7 mouse cellular contexts compared by ENCODE assay signal in genomic region chrX:142681056-142681615, GRCm38 (mm10). TPM values are rescaled to one million over a fixed set of nuclear protein-coding genes. Genes with fewer than 3 reads are reported as not detected.
A peak's percentile ranks its signal among the peaks of the same experiment; 100 is the strongest.
DNase-seq lines count a peak whose midpoint lies in the region; ATAC-seq and TF ChIP-seq lines count a peak whose summit lies in the region.

Gene Tmem164 (plus strand): TSS chrX:142681406.

- H3K36me3 ChIP-seq in embryonic facial prominence, embryonic 12.5 days, result no peaks in the 10 kb centered on the region
- no peaks in the 10 kb centered on the region for H3K36me3 ChIP-seq in limb, embryonic 12.5 days
- H3K36me3 ChIP-seq in midbrain, embryonic 14.5 days (ENCODE audit: control insufficient read depth, insufficient read depth, low read length), result no peaks in the 10 kb centered on the region
- H3K36me3 ChIP-seq in spleen, adult 2 months (ENCODE audit: control insufficient read depth, insufficient read depth, low read length), result no peaks in the 10 kb centered on the region

- peak; percentile 90 for DNase-seq in adrenal gland, postnatal 14 days
- peak; percentile 99 for DNase-seq in heart, adult 11 months
- peak; percentile 80 for DNase-seq in kidney, adult 18-20 months
- DNase-seq in midbrain, embryonic 14.5 days, result peak; percentile 80
- peak; percentile 22 to 68 for DNase-seq in spleen, adult 2 months (ENCODE audit: low read depth in 1 of 2, low spot score in 2 of 2)

- 0 out of 2 replicates have a peak, but pooled peaks cover 19% of the 10 kb centered on the region for H3K27me3 ChIP-seq in embryonic facial prominence, embryonic 12.5 days
- H3K27me3 ChIP-seq in limb, embryonic 12.5 days, result peaks cover 58% of the 10 kb centered on the region
- no peaks in the 10 kb centered on the region for H3K27me3 ChIP-seq in midbrain, embryonic 14.5 days (ENCODE audit: control insufficient read depth, insufficient read depth, low read length)
- H3K27me3 ChIP-seq in spleen, adult 2 months (ENCODE audit: control insufficient read depth, insufficient read depth, low read length), result no peaks in the 10 kb centered on the region

- ATAC-seq in embryonic facial prominence, embryonic 12.5 days (ENCODE audit: insufficient number of reproducible peaks, insufficient read depth, low FRiP score, low TSS enrichment), result peak; percentile 90
- ATAC-seq in limb, embryonic 12.5 days (ENCODE audit: insufficient number of reproducible peaks, insufficient read depth, low FRiP score, low TSS enrichment, low read depth), result peak; percentile 93
- ATAC-seq in midbrain, embryonic 14.5 days (ENCODE audit: low FRiP score, low TSS enrichment), result peak; percentile 84

- H3K9ac ChIP-seq in embryonic facial prominence, embryonic 12.5 days, result peak within 1 kb of the TSS; percentile 74
- peak within 1 kb of the TSS; percentile 74 for H3K9ac ChIP-seq in limb, embryonic 12.5 days (replicated peaks)
- H3K9ac ChIP-seq in midbrain, embryonic 14.5 days (replicated peaks; ENCODE audit: low read length), result peak within 1 kb of the TSS; percentile 68

- no peaks in the 10 kb centered on the region for H3K9me3 ChIP-seq in embryonic facial prominence, embryonic 12.5 days
- no peaks in the 10 kb centered on the region for H3K9me3 ChIP-seq in limb, embryonic 12.5 days
- no peaks in the 10 kb centered on the region for H3K9me3 ChIP-seq in midbrain, embryonic 14.5 days (ENCODE audit: control insufficient read depth, low read length)

- TF ChIP-seq CTCF in spleen, adult 2 months (IDR thresholded peaks at IDR 0.05; ENCODE audit: extremely low read depth, insufficient read depth, insufficient read length, insufficient replicate concordance), result no peak

- 17% methylated on average over 22 of the region's 38 CpGs for WGBS in embryonic facial prominence, embryonic 12.5 days
- 3% methylated on average over 26 of the region's 38 CpGs for WGBS in limb, embryonic 12.5 days
- WGBS in midbrain, embryonic 14.5 days, result 18% methylated on average over 25 of the region's 38 CpGs
- 16% methylated on average over 19 of the region's 38 CpGs for whole genome bisulfite sequencing in spleen, adult 2 months

- H3K27ac ChIP-seq in embryonic facial prominence, embryonic 12.5 days, result peak within 1 kb of the TSS; percentile 95
- H3K27ac ChIP-seq in limb, embryonic 12.5 days, result peak within 1 kb of the TSS; percentile 95
- H3K27ac ChIP-seq in midbrain, embryonic 14.5 days (replicated peaks; ENCODE audit: low read depth, low read length), result peak within 1 kb of the TSS; percentile 84
- H3K27ac ChIP-seq in spleen, adult 2 months (ENCODE audit: insufficient read depth, low read length), result peak within 1 kb of the TSS; percentile 89

- peak; percentile 40 for TF ChIP-seq POLR2A in spleen, adult 2 months (IDR thresholded peaks at IDR 0.05; ENCODE audit: low read depth, low read length)

- H3K4me2 ChIP-seq in embryonic facial prominence, embryonic 12.5 days (replicated peaks), result peak within 1 kb of the TSS; percentile 73
- H3K4me2 ChIP-seq in limb, embryonic 12.5 days, result peak within 1 kb of the TSS; percentile 82
- H3K4me2 ChIP-seq in midbrain, embryonic 14.5 days (ENCODE audit: low read length), result peak within 1 kb of the TSS; percentile 64

- peak within 1 kb of the TSS; percentile 56 for H3K4me3 ChIP-seq in embryonic facial prominence, embryonic 12.5 days
- peak within 1 kb of the TSS; percentile 56 for H3K4me3 ChIP-seq in limb, embryonic 12.5 days (replicated peaks)
- H3K4me3 ChIP-seq in midbrain, embryonic 14.5 days (replicated peaks; ENCODE audit: low read depth, low read length), result peak within 1 kb of the TSS; percentile 56
- H3K4me3 ChIP-seq in spleen, adult 2 months (ENCODE audit: extremely low read depth, insufficient read depth, insufficient read length), result peak within 1 kb of the TSS; percentile 85

- H3K4me1 ChIP-seq in embryonic facial prominence, embryonic 12.5 days, result peaks cover 7% of the 10 kb centered on the region
- peaks cover 38% of the 10 kb centered on the region for H3K4me1 ChIP-seq in limb, embryonic 12.5 days (replicated peaks)
- no peaks in the 10 kb centered on the region; the same call in 1 of the 2 replicates for H3K4me1 ChIP-seq in midbrain, embryonic 14.5 days (ENCODE audit: control insufficient read depth, insufficient read depth, low read length)
- no peaks in the 10 kb centered on the region; the same call in 1 of the 2 replicates for H3K4me1 ChIP-seq in spleen, adult 2 months (ENCODE audit: control insufficient read depth, insufficient read depth, insufficient read length)

RNA-seq across cellular contexts. Expression of gene Tmem164, which starts in this region (rescaled TPM):
- 37.8 and 39.9 TPM in 2 replicates for total RNA-seq in adrenal gland, postnatal 14 days (2021)
- 79.5 and 84.0 TPM in 2 replicates for polyA plus RNA-seq in embryonic facial prominence, embryonic 12.5 days (2016; fragmentation: Nextera tagmentation; extraction: Ambion mirVana)
- 70.4 and 70.5 TPM in 2 replicates for polyA plus RNA-seq in limb, embryonic 12.5 days (2016; fragmentation: Nextera tagmentation; extraction: Ambion mirVana)
- 10.6 and 14.0 TPM in 2 replicates for polyA plus RNA-seq in midbrain, embryonic 14.5 days (2014; fragmentation: Nextera tagmentation; extraction: Ambion mirVana)
- 13.4 and 14.3 TPM in 2 replicates for polyA plus RNA-seq in spleen, adult 2 months (2012; rRNA removed)

Comparison
In these comparisons a context has a peak if more than half of its experiments do, and no peak if none do; other contexts are left out.
1. Peak in every context shown above with its lines: DNase-seq, ATAC-seq, H3K4me3 ChIP-seq and H3K27ac ChIP-seq.
2. DNase-seq: peak in every context shown above with its lines; median percentile 99 in heart, adult 11 months; 90 in adrenal gland, postnatal 14 days; 80 in kidney, adult 18-20 months; 80 in midbrain, embryonic 14.5 days; 45 in spleen, adult 2 months.